Mouse (Mus musculus) lung, adult 2 months (tissue): ENCODE data around the gene Rpl3l. TPM values are rescaled to one million over a fixed set of nuclear protein-coding genes. Genes with fewer than 3 reads are reported as not detected.

ENCODE experiments used
- DNase-seq: peaks from one replicate; pipeline ENCODE4 v3.0.0; 2022
- H3K4me1 ChIP-seq: fragments of 200-500 bp; 2 replicates; pipeline ENCODE4 v1.6.1; 2011; ENCODE audit warnings: low read length; ENCODE audit not compliant: control insufficient read depth, insufficient read depth
- H3K4me3 ChIP-seq: fragments of 200-500 bp; replicated peaks from 2 replicates; pipeline ENCODE3; 2011; ENCODE audit warnings: low read depth, mild to moderate bottlenecking, control low read depth, low read length; ENCODE audit errors: extremely low read depth
- CTCF ChIP-seq: fragments of 200-500 bp; IDR thresholded peaks from 2 replicates; pipeline ENCODE4 v1.5.1; 2011; ENCODE audit warnings: mild to moderate bottlenecking, low read length, control low read depth; ENCODE audit not compliant: insufficient read depth
- POLR2A ChIP-seq: fragments of 200-500 bp; IDR thresholded peaks from 2 replicates; pipeline ENCODE4 v1.6.1; 2011; ENCODE audit warnings: low read depth, mild to moderate bottlenecking, control low read depth, low read length, borderline replicate concordance; ENCODE audit errors: extremely low read depth
- WGBS: fragments of 180-500 bp; shearing (Covaris S2); methylation state at CpG from one replicate; pipeline ENCODE4 v1.1.7; 2018; 5-methylcytosine and 5-hydroxymethylcytosine counted together
- polyA plus RNA-seq: library from polyadenylated mRNA; depleted of rRNA; stranded (reverse); fragments of >200 nt; gene quantifications from 2 replicates; pipeline ENCODE4 v1.2.3, GENCODE M21; 2012

The Rpl3l gene
- polyA plus RNA-seq, 1 experiment: 6.4 TPM

DNA sequence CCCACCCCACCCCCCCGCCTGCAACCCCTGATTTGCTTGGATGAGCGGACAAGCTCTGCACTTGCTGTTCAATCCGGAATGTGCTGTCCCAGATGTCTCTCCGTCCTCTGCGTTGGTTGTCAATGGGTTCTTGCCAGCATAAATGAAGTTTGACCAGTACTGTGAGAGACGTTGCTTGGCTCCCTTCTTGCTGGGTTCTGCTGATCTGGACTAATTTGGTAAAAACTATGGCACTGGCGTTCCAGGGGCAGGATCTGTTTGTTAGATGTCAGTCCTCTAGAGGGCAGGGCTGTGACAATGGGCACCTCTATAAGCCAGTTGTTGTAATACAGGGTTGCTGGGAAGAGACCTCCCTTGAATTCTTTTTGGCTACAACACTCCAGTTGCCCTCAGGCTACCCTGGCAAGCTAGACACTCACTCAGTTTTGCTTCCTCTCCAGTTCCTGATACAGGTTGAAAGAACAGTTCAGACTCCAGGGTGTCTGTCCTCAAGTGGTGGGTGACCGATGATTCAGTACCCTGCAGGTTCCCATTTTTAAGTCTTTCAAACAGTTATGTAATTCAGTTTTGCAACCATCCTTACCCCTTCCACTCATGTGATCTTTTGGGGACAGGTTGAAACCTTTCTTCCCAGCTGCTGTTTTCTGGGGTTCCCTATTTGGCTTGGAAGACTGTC, 9.7 kb downstream of the Rpl3l start:
- Histone ChIP-seq H3K4me1 (peaks cover 5% of the 10 kb centered on the region; the same call in 1 of the 2 replicates), H3K4me3 (peak overlapping the region; percentile 81)
- WGBS: 15% methylated on average over 8 of the region's 8 CpGs
- TF ChIP-seq POLR2A (no peak), CTCF (no peak)
- no peak for DNase-seq

GRCm38 (mm10) chr17:24738238-24738637, 10.6 kb downstream of the Rpl3l start:
- Histone ChIP-seq H3K4me3 (no peak overlapping the region), H3K4me1 (peaks cover 5% of the 10 kb centered on the region; the same call in 1 of the 2 replicates)
- 71% methylated on average over 4 of the region's 4 CpGs for WGBS
- TF ChIP-seq CTCF (no peak), POLR2A (no peak)
- no peak for DNase-seq

GRCm38 (mm10) chr17:24739926-24740325, 12.3 kb downstream of the Rpl3l start:
- 80% methylated on average over 8 of the region's 8 CpGs for WGBS
- Histone ChIP-seq H3K4me1 (peaks cover 5% of the 10 kb centered on the region; the same call in 1 of the 2 replicates), H3K4me3 (no peak overlapping the region)
- no peak for TF ChIP-seq POLR2A
- TF ChIP-seq CTCF: no peak
- DNase-seq: no peak

GRCm38 (mm10) chr17:24742307-24742706, 14.7 kb downstream of the Rpl3l start:
- H3K4me1 ChIP-seq: peaks cover 3% of the 10 kb centered on the region; the same call in 1 of the 2 replicates
- 56% methylated on average over 8 of the region's 8 CpGs for WGBS
- H3K4me3 ChIP-seq: no peak overlapping the region
- no peak for TF ChIP-seq CTCF
- no peak for TF ChIP-seq POLR2A
- DNase-seq: no peak

DNA sequence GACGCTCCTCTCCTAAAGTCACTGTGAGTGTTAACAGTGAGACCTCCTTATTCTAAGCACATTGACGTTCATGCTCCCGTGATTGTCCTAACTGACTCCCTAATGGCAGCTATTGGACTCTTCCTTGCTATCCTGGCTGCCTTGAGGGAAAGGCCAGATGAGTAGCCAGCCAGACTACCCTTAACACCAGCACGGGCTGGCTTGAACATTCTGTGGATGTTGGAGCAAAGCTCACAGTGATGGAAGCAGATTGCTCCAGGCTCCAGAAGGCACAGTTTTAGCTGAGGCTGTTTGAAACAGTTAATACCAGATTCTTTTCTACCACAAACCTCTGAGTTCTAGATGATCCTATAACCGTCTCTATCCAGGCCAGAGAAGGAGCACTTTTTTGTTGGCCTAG, 16.3 kb downstream of the Rpl3l start:
- 72% methylated on average over 5 of the region's 5 CpGs for WGBS
- DNase-seq: no peak
- no peak for TF ChIP-seq POLR2A
- TF ChIP-seq CTCF: no peak

DNA sequence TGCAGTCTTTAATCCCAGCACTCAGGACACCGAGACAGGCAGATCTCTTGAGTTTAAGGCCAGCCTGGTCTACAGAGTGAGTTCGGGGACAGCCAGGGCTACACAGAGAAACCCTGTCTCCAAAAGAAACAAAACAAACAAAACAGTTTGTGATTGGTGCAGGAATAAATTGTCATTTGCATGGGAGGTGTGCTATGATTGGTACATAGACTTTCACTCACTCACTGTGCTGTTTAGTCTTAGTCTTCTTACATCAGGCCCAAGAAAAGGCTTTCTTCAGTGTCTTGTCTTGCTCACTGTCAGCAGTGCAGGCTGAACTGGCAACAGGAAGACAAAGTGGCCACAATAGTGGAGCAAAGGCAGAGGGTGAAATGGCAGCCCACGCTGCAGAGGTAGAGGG, 16.8 kb downstream of the Rpl3l start:
- no peak overlapping the region for H3K4me3 ChIP-seq
- DNase-seq: no peak
- no peaks in the 10 kb centered on the region for H3K4me1 ChIP-seq
- TF ChIP-seq POLR2A: no peak
- TF ChIP-seq CTCF: no peak
- 74% methylated on average over 3 of the region's 3 CpGs for WGBS

More for the DNA sequence above, 16.3 kb downstream of the Rpl3l start:
- no peak overlapping the region for H3K4me3 ChIP-seq
- H3K4me1 ChIP-seq: no peaks in the 10 kb centered on the region

GRCm38 (mm10) chr17:24745526-24746497, 18.2 kb downstream of the Rpl3l start:
- no peak overlapping the region for H3K4me3 ChIP-seq
- TF ChIP-seq POLR2A: no peak
- TF ChIP-seq CTCF: peak; percentile 93
- peak; percentile 76 for DNase-seq
- no peaks in the 10 kb centered on the region for H3K4me1 ChIP-seq
- WGBS: 20% methylated on average over 7 of the region's 7 CpGs

- no peak for TF ChIP-seq POLR2A
- no peak for TF ChIP-seq CTCF
- Histone ChIP-seq H3K4me3 (no peak overlapping the region), H3K4me1 (no peaks in the 10 kb centered on the region)
- DNase-seq: no peak
- 46% methylated on average over 4 of the region's 4 CpGs for WGBS
Measured at GRCm38 (mm10) chr17:24746986-24747385, 19.4 kb downstream of the Rpl3l start.

- H3K4me1 ChIP-seq: no peaks in the 10 kb centered on the region
- H3K4me3 ChIP-seq: no peak overlapping the region
- TF ChIP-seq POLR2A (no peak), CTCF (no peak)
- no peak for DNase-seq
- WGBS: 13% methylated on average over 4 of the region's 4 CpGs
Measured at GRCm38 (mm10) chr17:24751528-24751927, 23.9 kb downstream of the Rpl3l start.
